Mouse (Mus musculus) midbrain, embryonic 10.5 days (tissue): ENCODE results near the gene Aox1. TPM values are rescaled to one million over a fixed set of nuclear protein-coding genes. Genes with fewer than 3 reads are reported as not detected.
"Not testable (repeated sequence)": the region's sequence is repeated elsewhere in the genome, so short reads cannot be mapped to it uniquely, and the experiment has no call there.

Experiments
- DNase-seq: peaks from one replicate; pipeline ENCODE4 v3.0.0-alpha.2; 2017; ENCODE audit warnings: low spot score
- H3K27ac ChIP-seq: fragments of 300-500 bp; sonication (generic); replicated peaks from 2 replicates; pipeline ENCODE4 v1.5.1; 2016; ENCODE audit warnings: mild to moderate bottlenecking
- H3K27me3 ChIP-seq: fragments of 300-500 bp; sonication (generic); 2 replicates; pipeline ENCODE4 v1.6.1; 2016; ENCODE audit warnings: low read depth, mild to moderate bottlenecking; ENCODE audit not compliant: poor library complexity, severe bottlenecking
- H3K36me3 ChIP-seq: fragments of 300-500 bp; sonication (generic); 2 replicates; pipeline ENCODE4 v1.6.1; 2016; ENCODE audit warnings: mild to moderate bottlenecking, moderate library complexity
- H3K4me1 ChIP-seq: fragments of 300-500 bp; sonication (generic); 2 replicates; pipeline ENCODE4 v1.6.1; 2016
- H3K4me3 ChIP-seq: fragments of 300-500 bp; sonication (generic); 2 replicates; pipeline ENCODE4 v1.5.1; 2016; ENCODE audit warnings: mild to moderate bottlenecking, moderate library complexity
- H3K9me3 ChIP-seq: fragments of 300-500 bp; sonication (generic); replicated peaks from 2 replicates; pipeline ENCODE4 v1.6.1; 2016; ENCODE audit warnings: mild to moderate bottlenecking
- WGBS: fragments of 180-500 bp; shearing (Covaris S2); methylation state at CpG from one replicate; pipeline ENCODE4 v1.1.7; 2016; 5-methylcytosine and 5-hydroxymethylcytosine counted together
- polyA plus RNA-seq: library from polyadenylated mRNA; unstranded; fragments of >200 nt; fragmentation: Nextera tagmentation; extraction: Ambion mirVana; gene quantifications from 2 replicates; pipeline ENCODE4 v1.2.1, GENCODE M21; 2016

The Aox1 gene
- 0.02 and 0.07 TPM in 2 replicates for polyA plus RNA-seq

- Histone ChIP-seq H3K4me3 (peak within 1 kb of the TSS; percentile 30), H3K27ac (peak within 1 kb of the TSS; percentile 33; the same call in 1 of the 2 replicates), H3K4me1 (peaks cover 13% of the 10 kb centered on the region), H3K27me3 (no peaks in the 10 kb centered on the region), H3K9me3 (no peaks in the 10 kb centered on the region), H3K36me3 (peaks cover 15% of the 10 kb centered on the region)
- DNase-seq, result peak; percentile 17
- 16% methylated on average over 12 of the region's 12 CpGs for WGBS
Observed at GRCm38 (mm10) chr1:58029636-58030117, at the start of gene Aox1. Gene Aox1, plus strand, starts transcription at chr1:58029931.

GRCm38 (mm10) chr1:57989052-57989600, 40.6 kb upstream of the Aox1 start:
- Histone ChIP-seq H3K27ac (0 out of 2 replicates have a peak overlapping the region, but pooled peaks have one; percentile 23), H3K36me3 (no peaks in the 10 kb centered on the region), H3K9me3 (no peaks in the 10 kb centered on the region), H3K4me1 (peaks cover 7% of the 10 kb centered on the region), H3K27me3 (no peaks in the 10 kb centered on the region), H3K4me3 (no peak overlapping the region)
- DNase-seq, result no peak
- 62% methylated on average over 6 of the region's 6 CpGs for WGBS

- Histone ChIP-seq H3K27ac (no peak overlapping the region), H3K4me3 (no peak overlapping the region), H3K36me3 (no peaks in the 10 kb centered on the region), H3K9me3 (no peaks in the 10 kb centered on the region), H3K4me1 (peaks cover 8% of the 10 kb centered on the region), H3K27me3 (no peaks in the 10 kb centered on the region)
- WGBS, result 80% methylated on average over 2 of the region's 2 CpGs
- no peak for DNase-seq
Observed at GRCm38 (mm10) chr1:57991277-57991676, 38.5 kb upstream of the Aox1 start.

- no peaks in the 10 kb centered on the region for H3K9me3 ChIP-seq
- peak within 1 kb of the TSS; percentile 78 for H3K4me3 ChIP-seq
- 6% methylated on average over 30 of the region's 30 CpGs for WGBS
- peak; percentile 97 for DNase-seq
- H3K27ac ChIP-seq, result peak within 1 kb of the TSS; percentile 95
- peaks cover 22% of the 10 kb centered on the region for H3K4me1 ChIP-seq
- no peaks in the 10 kb centered on the region for H3K27me3 ChIP-seq
- H3K36me3 ChIP-seq, result peaks cover 23% of the 10 kb centered on the region
Observed at GRCm38 (mm10) chr1:57995432-57996132, 34.1 kb upstream of the Aox1 start, which contains the start of gene Sgo2a. Gene Sgo2a, plus strand, starts transcription at chr1:57995971.

- under 1% methylated on average over 29 of the region's 29 CpGs for WGBS
- Histone ChIP-seq H3K9me3 (no peaks in the 10 kb centered on the region), H3K4me1 (peaks cover 22% of the 10 kb centered on the region), H3K27me3 (no peaks in the 10 kb centered on the region), H3K27ac (peak overlapping the region; percentile 95), H3K36me3 (peaks cover 29% of the 10 kb centered on the region), H3K4me3 (peak overlapping the region; percentile 78)
- no peak for DNase-seq
Observed at GRCm38 (mm10) chr1:57996133-57996615, 33.6 kb upstream of the Aox1 start.

GRCm38 (mm10) chr1:57998146-57998545, 31.6 kb upstream of the Aox1 start:
- Histone ChIP-seq H3K27ac (no peak overlapping the region), H3K9me3 (no peaks in the 10 kb centered on the region), H3K36me3 (peaks cover 48% of the 10 kb centered on the region), H3K4me1 (peaks cover 22% of the 10 kb centered on the region), H3K27me3 (no peaks in the 10 kb centered on the region), H3K4me3 (no peak overlapping the region)
- DNase-seq, result no peak
- 88% methylated on average over 3 of the region's 3 CpGs for WGBS

- H3K36me3 ChIP-seq, result peaks cover 74% of the 10 kb centered on the region
- not testable (repeated sequence) for DNase-seq, H3K27ac ChIP-seq, H3K9me3 ChIP-seq, H3K4me3 ChIP-seq, H3K27me3 ChIP-seq, H3K4me1 ChIP-seq
- WGBS, result 96% methylated on average over 6 of the region's 7 CpGs
Observed at GRCm38 (mm10) chr1:58006388-58006787, 23.3 kb upstream of the Aox1 start.

- no peaks in the 10 kb centered on the region for H3K27me3 ChIP-seq
- H3K4me3 ChIP-seq, result no peak within 1 kb of the TSS
- peaks cover 100% of the 10 kb centered on the region for H3K36me3 ChIP-seq
- 95% methylated on average over 7 of the region's 7 CpGs for WGBS
- no peaks in the 10 kb centered on the region for H3K4me1 ChIP-seq
- H3K9me3 ChIP-seq, result no peaks in the 10 kb centered on the region
- DNase-seq, result no peak
- H3K27ac ChIP-seq, result no peak within 1 kb of the TSS
Observed at GRCm38 (mm10) chr1:58018856-58019255, 10.9 kb upstream of the Aox1 start, which contains the start of gene Kctd18. Gene Kctd18, minus strand, starts transcription at chr1:58018956.

GRCm38 (mm10) chr1:58027707-58028106, 2.0 kb upstream of the Aox1 start:
- peaks cover 13% of the 10 kb centered on the region for H3K4me1 ChIP-seq
- H3K9me3 ChIP-seq, result no peaks in the 10 kb centered on the region
- no peaks in the 10 kb centered on the region for H3K27me3 ChIP-seq
- 83% methylated on average over 7 of the region's 7 CpGs for WGBS
- H3K36me3 ChIP-seq, result peaks cover 35% of the 10 kb centered on the region
- no peak for DNase-seq
- H3K4me3 ChIP-seq, result no peak overlapping the region
- H3K27ac ChIP-seq, result no peak overlapping the region

- peak overlapping the region; percentile 33; the same call in 1 of the 2 replicates for H3K27ac ChIP-seq
- H3K9me3 ChIP-seq, result no peaks in the 10 kb centered on the region
- peak; percentile 19 for DNase-seq
- H3K36me3 ChIP-seq, result peaks cover 8% of the 10 kb centered on the region
- H3K27me3 ChIP-seq, result no peaks in the 10 kb centered on the region
- 40% methylated on average over 13 of the region's 13 CpGs for WGBS
- peaks cover 13% of the 10 kb centered on the region for H3K4me1 ChIP-seq
- H3K4me3 ChIP-seq, result peak overlapping the region; percentile 30
Observed at GRCm38 (mm10) chr1:58030156-58030871, 583 bp downstream of the Aox1 start.

- WGBS, result 67% methylated on average over 10 of the region's 10 CpGs
- H3K4me3 ChIP-seq, result no peak overlapping the region
- DNase-seq, result peak; percentile 69
- H3K36me3 ChIP-seq, result peaks cover 2% of the 10 kb centered on the region
- H3K27ac ChIP-seq, result no peak overlapping the region
- H3K4me1 ChIP-seq, result peaks cover 13% of the 10 kb centered on the region
- no peaks in the 10 kb centered on the region for H3K27me3 ChIP-seq
- no peaks in the 10 kb centered on the region for H3K9me3 ChIP-seq
Observed at GRCm38 (mm10) chr1:58031160-58031769, 1.5 kb downstream of the Aox1 start.

- not testable (repeated sequence) for H3K9me3 ChIP-seq, H3K4me3 ChIP-seq, H3K4me1 ChIP-seq, H3K27ac ChIP-seq, H3K27me3 ChIP-seq, DNase-seq, H3K36me3 ChIP-seq
- 93% methylated on average over 9 of the region's 9 CpGs for WGBS
Observed at GRCm38 (mm10) chr1:58037306-58037705, 7.6 kb downstream of the Aox1 start.
